Mouse (Mus musculus) G1E-ER4 (cell line): ENCODE results near the gene Sctr. TPM values are rescaled to one million over a fixed set of nuclear protein-coding genes. Genes with fewer than 3 reads are reported as not detected.

Experiments used
- GATA1 ChIP-seq: IDR thresholded peaks from one replicate; pipeline ENCODE4 v1.8.0; 2012; ENCODE audit warnings: low read length, inconsistent platforms
- polyA plus RNA-seq: library from polyadenylated mRNA; stranded (reverse); fragments of >175 nt; gene quantifications from 2 replicates; pipeline ENCODE4 v1.2.3, GENCODE M21; 2012

Gene Sctr
- polyA plus RNA-seq, 1 experiment = not detected

- TF ChIP-seq GATA1 = no peak
Measured at GRCm38 (mm10) chr1:120020322-120020897, 13.7 kb downstream of the Sctr start.

- TF ChIP-seq GATA1 = no peak
Measured at GRCm38 (mm10) chr1:120021951-120022350, 15.3 kb downstream of the Sctr start.

DNA sequence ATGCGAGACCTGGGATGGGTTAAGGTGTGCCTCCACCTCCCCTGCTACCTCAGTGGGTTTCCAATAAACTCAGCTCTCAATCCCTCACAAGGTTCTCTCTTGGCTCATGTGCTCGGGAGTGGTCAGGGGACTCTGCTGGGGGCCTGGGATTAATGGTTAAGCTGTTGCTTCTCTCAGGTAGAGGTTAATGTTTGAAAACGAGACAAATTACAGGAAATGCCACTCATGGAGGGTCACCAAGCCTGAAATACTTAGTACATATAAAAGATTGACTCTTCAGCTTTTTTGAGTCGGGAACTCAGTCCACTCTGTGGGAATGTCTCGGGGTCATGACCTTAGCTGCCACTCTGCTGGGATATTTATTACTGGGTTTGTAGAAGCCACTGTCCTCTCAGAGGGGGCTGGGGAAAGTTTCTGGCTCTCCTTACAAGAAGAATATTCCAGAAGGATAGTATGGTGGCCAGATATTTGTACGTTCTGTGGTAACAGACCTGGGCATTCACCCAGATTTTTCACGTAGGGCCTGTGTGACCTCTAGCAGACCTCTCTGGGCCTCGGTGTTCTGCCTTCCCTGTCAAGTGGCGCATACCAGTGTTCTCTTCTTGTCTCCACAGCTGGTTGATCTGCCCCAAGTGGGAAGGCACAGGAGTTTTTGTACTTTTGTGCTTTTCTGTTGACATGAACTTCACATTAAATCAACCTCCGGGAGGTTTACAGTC lies 17.8 kb downstream of the Sctr start:
- no peak for TF ChIP-seq GATA1

- no peak for TF ChIP-seq GATA1
Measured at GRCm38 (mm10) chr1:120025050-120025439, 18.4 kb downstream of the Sctr start.

GRCm38 (mm10) chr1:120027693-120028092 lies 21.0 kb downstream of the Sctr start:
- TF ChIP-seq GATA1 = no peak

DNA sequence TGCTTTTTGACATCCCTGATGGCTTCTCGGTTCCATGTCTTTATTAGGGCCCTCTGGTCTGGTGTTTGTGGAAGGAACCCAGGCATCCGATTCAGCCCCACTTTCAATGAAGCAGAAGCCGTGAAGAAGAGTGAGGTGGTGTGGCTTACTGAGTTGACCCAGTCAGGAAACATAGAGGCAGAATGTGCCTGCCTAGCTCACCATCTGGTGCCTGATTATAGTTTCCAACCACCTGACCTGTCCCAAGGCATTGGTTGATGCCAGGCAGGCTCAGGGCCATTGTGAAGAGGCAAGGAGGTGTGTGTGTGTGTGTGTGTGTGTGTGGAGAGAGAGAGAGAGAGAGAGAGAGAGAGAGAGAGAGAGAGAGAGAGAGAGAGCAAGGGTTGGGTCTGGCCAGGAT lies 23.8 kb downstream of the Sctr start:
- TF ChIP-seq GATA1 = no peak

GRCm38 (mm10) chr1:120032804-120033468 lies 26.2 kb downstream of the Sctr start:
- TF ChIP-seq GATA1 = no peak

- TF ChIP-seq GATA1 = no peak
Measured at GRCm38 (mm10) chr1:120033469-120033854, 26.8 kb downstream of the Sctr start.

- TF ChIP-seq GATA1 = no peak
Measured at GRCm38 (mm10) chr1:120034793-120035192, 28.1 kb downstream of the Sctr start.

DNA sequence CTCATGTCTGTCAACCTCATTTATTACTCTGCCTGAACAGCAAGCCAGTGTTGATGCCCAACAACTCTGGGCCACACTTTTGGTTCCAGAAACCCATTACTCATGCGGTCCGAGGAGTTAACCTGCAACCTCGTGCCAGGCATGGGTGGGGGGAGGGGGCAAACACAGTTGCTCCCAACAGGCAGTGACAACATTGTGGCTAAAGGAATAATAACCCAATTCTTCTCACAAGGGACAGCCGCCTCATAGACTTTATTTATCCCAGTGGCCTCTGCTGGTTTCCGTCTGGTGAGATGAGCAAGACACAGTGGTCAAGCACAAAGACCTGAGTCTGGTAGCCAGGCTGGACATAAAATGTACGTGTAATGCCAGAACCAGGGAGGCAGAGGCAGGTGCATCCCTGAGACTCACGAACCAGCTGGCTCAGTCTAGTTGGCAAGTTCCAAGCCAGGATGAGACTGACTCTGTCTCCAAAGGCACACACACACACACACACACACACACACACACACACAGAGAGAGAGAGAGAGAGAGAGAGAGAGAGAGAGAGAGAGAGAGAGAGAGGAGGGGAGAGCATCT lies 28.9 kb downstream of the Sctr start:
- no peak for TF ChIP-seq GATA1

- TF ChIP-seq GATA1 = no peak
Measured at GRCm38 (mm10) chr1:120037021-120037683, 30.5 kb downstream of the Sctr start.

DNA sequence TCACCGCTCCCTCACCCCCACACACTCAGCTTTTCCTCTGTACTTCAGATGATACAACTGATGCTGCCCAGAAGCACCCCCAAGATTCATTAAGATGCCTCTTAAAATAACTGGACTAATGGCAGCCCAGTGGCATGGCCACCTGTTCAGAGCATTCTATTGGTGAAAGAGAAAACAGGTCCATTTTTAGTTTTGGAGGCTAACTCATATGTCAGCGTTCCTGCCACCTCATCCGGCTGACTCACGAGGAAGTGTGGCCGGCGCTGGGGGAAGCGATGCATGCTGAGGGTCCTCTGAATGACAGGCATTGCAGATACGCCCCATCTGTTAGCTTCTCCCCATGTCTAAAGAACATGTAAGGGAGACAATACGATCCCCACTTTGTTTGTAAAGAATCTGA lies 31.9 kb downstream of the Sctr start:
- TF ChIP-seq GATA1 = no peak

DNA sequence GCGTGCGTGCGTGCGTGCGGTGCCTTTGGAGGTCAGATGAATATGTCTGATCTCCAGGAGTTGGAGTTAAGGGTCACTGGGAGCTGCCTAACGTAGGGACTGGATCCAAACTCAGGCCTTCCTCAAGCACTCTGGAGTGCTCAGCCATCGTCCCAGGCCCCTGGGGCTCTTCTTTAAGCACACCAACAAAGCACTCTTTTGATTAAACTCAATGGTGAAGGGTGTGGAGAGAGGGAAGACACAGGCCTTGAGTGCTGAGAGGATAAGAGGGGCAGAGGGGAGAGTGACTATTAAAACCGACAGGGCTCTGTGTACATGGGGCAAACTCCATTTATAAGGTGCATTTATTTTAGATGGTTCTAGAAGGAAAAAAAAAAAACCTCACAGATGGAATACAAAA lies 35.7 kb downstream of the Sctr start:
- TF ChIP-seq GATA1 = no peak

DNA sequence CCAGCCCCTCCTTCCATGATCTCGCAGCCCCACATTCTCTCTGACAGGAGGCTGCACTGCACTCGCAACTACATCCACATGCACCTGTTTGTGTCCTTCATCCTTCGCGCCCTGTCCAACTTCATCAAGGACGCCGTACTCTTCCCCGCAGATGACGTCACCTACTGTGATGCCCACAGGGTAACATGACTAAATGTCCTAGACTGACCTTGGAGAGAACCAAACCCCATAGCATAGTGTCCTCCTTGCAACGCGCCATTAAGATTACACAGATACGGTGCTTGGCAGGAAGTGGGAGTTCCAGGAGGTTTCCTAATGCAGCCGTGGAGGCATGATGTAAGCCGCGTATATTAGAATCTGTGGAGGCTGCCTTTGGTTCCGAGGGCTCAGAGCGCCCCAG lies 37.9 kb downstream of the Sctr start:
- no peak for TF ChIP-seq GATA1

DNA sequence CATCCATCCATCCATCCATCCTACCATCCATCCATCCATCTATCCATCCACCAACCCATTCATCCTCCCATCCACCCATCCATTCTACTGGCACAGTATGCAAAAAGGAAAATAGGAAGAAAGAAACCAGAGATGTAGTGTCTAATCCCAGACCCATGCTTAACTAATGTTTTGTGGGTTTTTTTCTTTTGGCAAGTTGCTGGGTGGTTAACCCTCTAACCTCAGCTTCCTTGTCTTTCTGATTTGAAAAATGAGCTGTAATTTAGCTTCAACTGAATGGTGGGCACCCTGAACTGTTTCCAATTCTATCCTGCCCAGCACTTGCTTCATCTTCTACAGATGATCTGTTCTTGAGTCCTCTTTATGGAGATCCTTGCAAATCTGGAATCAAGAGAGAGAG lies 40.6 kb downstream of the Sctr start:
- no peak for TF ChIP-seq GATA1

DNA sequence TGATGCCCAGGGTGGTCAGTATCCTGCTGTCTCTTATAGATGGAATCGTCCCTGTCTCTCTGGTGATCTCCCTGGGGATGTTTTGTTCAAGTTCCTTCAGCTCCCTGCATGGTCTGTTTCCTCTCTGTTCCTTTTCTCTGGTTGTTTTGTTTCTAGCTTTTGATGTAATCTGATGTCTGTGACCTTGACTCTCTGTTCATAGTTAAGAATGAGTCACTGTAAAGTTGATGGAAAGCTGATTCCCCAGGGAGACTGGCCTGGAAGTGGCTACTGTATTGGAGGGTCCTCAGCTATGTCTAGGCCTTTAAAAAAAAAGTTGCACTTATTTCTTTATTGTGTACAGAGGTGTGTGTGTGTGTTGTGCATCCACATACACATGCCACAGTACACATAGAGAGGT lies 44.4 kb downstream of the Sctr start:
- no peak for TF ChIP-seq GATA1
